Mouse (Mus musculus) embryonic facial prominence, embryonic 14.5 days (tissue): ENCODE results near the gene Pdzd2. TPM values are rescaled to one million over a fixed set of nuclear protein-coding genes. Genes with fewer than 3 reads are reported as not detected.

Source experiments
- ATAC-seq: fragments of 200-750 bp; cut with Nextera tagmentation; 2 replicates; pipeline ENCODE4 v1.8.0; 2017; ENCODE audit warnings: low read depth, moderate number of reproducible peaks, moderate TSS enrichment
- DNase-seq: peaks from one replicate; pipeline ENCODE4 v3.0.0-alpha.2; 2015; ENCODE audit warnings: low spot score
- H3K27ac ChIP-seq: fragments of 300-500 bp; sonication (generic); replicated peaks from 2 replicates; pipeline ENCODE4 v1.5.1; 2014; ENCODE audit warnings: low read depth, mild to moderate bottlenecking, low read length, moderate library complexity
- H3K27me3 ChIP-seq: fragments of 300-500 bp; sonication (generic); replicated peaks from 2 replicates; pipeline ENCODE4 v1.6.1; 2014; ENCODE audit warnings: low read length; ENCODE audit not compliant: control insufficient read depth, insufficient read depth
- H3K36me3 ChIP-seq: fragments of 300-500 bp; sonication (generic); 2 replicates; pipeline ENCODE4 v1.6.1; 2014; ENCODE audit warnings: low read length, mixed read lengths; ENCODE audit not compliant: control insufficient read depth, insufficient read depth
- H3K4me1 ChIP-seq: fragments of 300-500 bp; sonication (generic); 2 replicates; pipeline ENCODE4 v1.6.1; 2014; ENCODE audit warnings: antibody characterized with exemption, low read length; ENCODE audit not compliant: control insufficient read depth, insufficient read depth
- H3K4me2 ChIP-seq: fragments of 300-500 bp; sonication (generic); 2 replicates; pipeline ENCODE4 v1.6.1; 2014; ENCODE audit warnings: low read depth, mild to moderate bottlenecking, low read length, moderate library complexity, mixed read lengths
- H3K4me3 ChIP-seq: fragments of 300-500 bp; sonication (generic); 2 replicates; pipeline ENCODE4 v1.5.1; 2014; ENCODE audit warnings: low read depth, mild to moderate bottlenecking, low read length
- H3K9ac ChIP-seq: fragments of 300-500 bp; sonication (generic); 2 replicates; pipeline ENCODE4 v1.6.1; 2014; ENCODE audit warnings: low read depth, mild to moderate bottlenecking, low read length, moderate library complexity, mixed read lengths
- H3K9me3 ChIP-seq: fragments of 300-500 bp; sonication (generic); 2 replicates; pipeline ENCODE4 v1.6.1; 2016; ENCODE audit warnings: low read length; ENCODE audit not compliant: control insufficient read depth
- WGBS: fragments of 180-500 bp; shearing (Covaris S2); extraction: QIAGEN DNeasy Blood & Tissue Kit; methylation state at CpG from one replicate; pipeline ENCODE4 v1.1.7; 2014; 5-methylcytosine and 5-hydroxymethylcytosine counted together
- polyA plus RNA-seq: library from polyadenylated mRNA; unstranded; fragments of >200 nt; fragmentation: Nextera tagmentation; extraction: Ambion mirVana; gene quantifications from 2 replicates; pipeline ENCODE4 v1.2.1, GENCODE M21; 2014

The Pdzd2 gene
- polyA plus RNA-seq, 1 experiment from 2014 or later = 28.0 TPM

DNA sequence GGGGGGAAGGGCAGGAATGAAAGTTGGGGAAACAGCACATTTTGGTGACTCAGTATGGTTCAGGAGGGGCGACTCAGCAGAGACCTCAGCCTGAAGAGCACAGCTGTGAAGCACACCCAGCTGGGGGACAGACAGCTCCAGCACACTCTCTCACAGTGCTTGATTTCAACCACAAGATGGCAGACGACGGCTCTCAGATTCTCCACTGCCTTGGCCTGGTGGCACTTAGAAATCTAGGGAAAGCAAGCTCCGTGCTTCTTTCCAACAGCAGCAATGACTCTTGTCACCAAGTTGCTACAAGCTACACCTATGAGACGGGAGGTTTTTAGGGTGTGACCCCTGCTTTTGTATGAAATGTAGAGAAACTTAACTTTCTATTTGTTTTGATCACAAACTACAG is 153.6 kb downstream of the Pdzd2 start:
- WGBS = 10% methylated on average over 5 of the region's 5 CpGs
- DNase-seq = peak; percentile 89
- Histone ChIP-seq H3K36me3 (no peaks in the 10 kb centered on the region), H3K4me1 (no peaks in the 10 kb centered on the region), H3K9ac (no peak overlapping the region), H3K4me2 (no peak overlapping the region), H3K27ac (no peak overlapping the region), H3K4me3 (no peak overlapping the region), H3K27me3 (no peaks in the 10 kb centered on the region), H3K9me3 (no peaks in the 10 kb centered on the region)
- ATAC-seq = peak; percentile 93

- Histone ChIP-seq H3K9me3 (no peaks in the 10 kb centered on the region), H3K36me3 (no peaks in the 10 kb centered on the region), H3K27me3 (no peaks in the 10 kb centered on the region), H3K9ac (no peak overlapping the region), H3K4me1 (no peaks in the 10 kb centered on the region), H3K27ac (no peak overlapping the region), H3K4me3 (no peak overlapping the region), H3K4me2 (no peak overlapping the region)
- WGBS = 89% methylated on average over 3 of the region's 3 CpGs
- no peak for DNase-seq
- no peak for ATAC-seq
Observed at GRCm38 (mm10) chr15:12583051-12583450, 156.7 kb downstream of the Pdzd2 start.

DNA sequence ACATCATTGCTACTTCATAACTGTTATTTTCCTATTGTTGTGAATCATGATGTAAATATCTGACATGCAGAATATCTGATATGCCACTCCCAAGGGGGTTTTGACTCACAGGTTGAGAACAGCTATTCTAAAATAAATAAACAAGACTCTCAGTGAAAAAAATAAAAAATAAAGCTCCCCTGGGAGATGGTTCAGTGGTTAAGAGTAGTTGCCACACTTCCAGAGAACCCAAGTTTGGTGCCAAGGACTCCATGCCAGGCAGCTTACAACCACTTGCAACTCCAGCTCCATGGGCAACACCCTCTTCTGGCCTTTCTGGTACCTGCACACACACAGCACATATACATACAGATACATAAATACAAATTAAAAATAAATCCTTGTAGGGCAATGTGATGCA is 157.3 kb downstream of the Pdzd2 start:
- no peaks in the 10 kb centered on the region for H3K36me3 ChIP-seq
- no peak overlapping the region for H3K27ac ChIP-seq
- no peak overlapping the region for H3K9ac ChIP-seq
- no peak overlapping the region for H3K4me2 ChIP-seq
- no peaks in the 10 kb centered on the region for H3K27me3 ChIP-seq
- no peak overlapping the region for H3K4me3 ChIP-seq
- ATAC-seq (no peak), DNase-seq (no peak)
- H3K4me1 ChIP-seq = peaks cover 1% of the 10 kb centered on the region
- no peaks in the 10 kb centered on the region for H3K9me3 ChIP-seq

DNA sequence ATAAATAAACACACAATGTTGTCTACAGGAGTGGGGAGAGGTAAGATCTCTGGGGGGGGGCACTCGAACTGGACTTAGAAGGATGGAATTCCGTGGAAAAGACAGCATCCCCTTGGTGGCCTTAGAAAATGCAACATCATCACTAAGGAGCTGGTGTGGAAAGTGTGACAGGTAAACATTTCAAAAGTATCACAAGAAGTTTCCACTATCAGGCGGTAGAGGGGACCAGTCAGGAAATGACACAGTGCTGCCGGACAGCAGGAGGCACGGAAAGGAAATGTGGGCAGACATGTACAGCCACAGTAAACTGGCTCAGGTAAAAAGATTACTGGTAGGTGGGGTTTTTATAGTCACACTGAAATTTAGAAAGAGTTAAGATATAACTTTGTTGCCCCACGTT is 160.5 kb downstream of the Pdzd2 start:
- DNase-seq (no peak), ATAC-seq (no peak)
- no peaks in the 10 kb centered on the region for H3K36me3 ChIP-seq
- H3K9ac ChIP-seq = no peak overlapping the region
- WGBS = 77% methylated on average over 6 of the region's 6 CpGs
- H3K9me3 ChIP-seq = no peaks in the 10 kb centered on the region
- H3K4me2 ChIP-seq = no peak overlapping the region
- peaks cover 4% of the 10 kb centered on the region for H3K4me1 ChIP-seq
- H3K27me3 ChIP-seq = no peaks in the 10 kb centered on the region
- no peak overlapping the region for H3K4me3 ChIP-seq
- no peak overlapping the region for H3K27ac ChIP-seq

GRCm38 (mm10) chr15:12578276-12578675 is 161.4 kb downstream of the Pdzd2 start:
- Histone ChIP-seq H3K4me2 (no peak overlapping the region), H3K36me3 (no peaks in the 10 kb centered on the region), H3K4me3 (no peak overlapping the region), H3K9ac (no peak overlapping the region), H3K4me1 (peaks cover 4% of the 10 kb centered on the region), H3K9me3 (no peaks in the 10 kb centered on the region), H3K27ac (no peak overlapping the region), H3K27me3 (no peaks in the 10 kb centered on the region)
- DNase-seq (peak; percentile 64), ATAC-seq (no peak; the same call in 1 of the 2 replicates)
- WGBS = 39% methylated on average over 5 of the region's 5 CpGs

GRCm38 (mm10) chr15:12577715-12578114 is 162.0 kb downstream of the Pdzd2 start:
- H3K4me1 ChIP-seq = peaks cover 4% of the 10 kb centered on the region
- H3K4me2 ChIP-seq = no peak overlapping the region
- no peaks in the 10 kb centered on the region for H3K36me3 ChIP-seq
- no peaks in the 10 kb centered on the region for H3K27me3 ChIP-seq
- 62% methylated on average over 6 of the region's 6 CpGs for WGBS
- DNase-seq = no peak
- no peak overlapping the region for H3K27ac ChIP-seq
- peak overlapping the region; percentile 25; the same call in 1 of the 2 replicates for H3K9ac ChIP-seq
- H3K9me3 ChIP-seq = no peaks in the 10 kb centered on the region
- ATAC-seq = no peak
- no peak overlapping the region for H3K4me3 ChIP-seq

GRCm38 (mm10) chr15:12577054-12577696 is 162.5 kb downstream of the Pdzd2 start:
- no peak overlapping the region for H3K4me3 ChIP-seq
- no peaks in the 10 kb centered on the region for H3K27me3 ChIP-seq
- DNase-seq = peak; percentile 78
- no peaks in the 10 kb centered on the region for H3K36me3 ChIP-seq
- no peak overlapping the region for H3K27ac ChIP-seq
- no peaks in the 10 kb centered on the region for H3K9me3 ChIP-seq
- peak overlapping the region; percentile 25; the same call in 1 of the 2 replicates for H3K9ac ChIP-seq
- peak overlapping the region; percentile 30; the same call in 1 of the 2 replicates for H3K4me2 ChIP-seq
- ATAC-seq = peak; percentile 53; the same call in 1 of the 2 replicates
- H3K4me1 ChIP-seq = peaks cover 4% of the 10 kb centered on the region
- WGBS = 13% methylated on average over 11 of the region's 11 CpGs

DNA sequence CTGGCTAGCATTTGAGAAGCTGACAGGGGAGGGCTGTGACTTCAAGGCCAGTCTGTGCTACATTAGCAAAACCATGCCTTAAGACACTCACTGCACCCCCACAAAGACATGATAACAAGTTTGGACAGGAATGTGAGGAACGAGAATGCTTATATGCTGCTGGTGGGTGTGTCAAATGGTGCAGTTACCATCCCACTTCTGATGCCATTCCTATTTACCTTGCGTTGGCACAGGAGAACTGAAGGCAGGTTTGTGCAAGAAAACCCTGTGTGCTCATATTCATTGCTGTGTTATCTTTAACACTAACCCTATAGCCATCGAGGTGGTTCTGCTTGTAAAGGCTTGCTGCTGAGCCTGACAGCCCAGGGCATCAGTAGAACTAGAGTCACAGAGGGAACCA is 166.1 kb downstream of the Pdzd2 start:
- Histone ChIP-seq H3K36me3 (no peaks in the 10 kb centered on the region), H3K27me3 (no peaks in the 10 kb centered on the region), H3K4me1 (peaks cover 4% of the 10 kb centered on the region), H3K9ac (no peak overlapping the region), H3K4me2 (no peak overlapping the region), H3K9me3 (no peaks in the 10 kb centered on the region), H3K4me3 (no peak overlapping the region), H3K27ac (no peak overlapping the region)
- DNase-seq = peak; percentile 60
- ATAC-seq = peak; percentile 48; the same call in 1 of the 2 replicates
- 73% methylated on average over 3 of the region's 3 CpGs for WGBS

GRCm38 (mm10) chr15:12571168-12571567 is 168.6 kb downstream of the Pdzd2 start:
- Histone ChIP-seq H3K4me1 (no peaks in the 10 kb centered on the region), H3K4me2 (no peak overlapping the region), H3K27ac (no peak overlapping the region), H3K36me3 (no peaks in the 10 kb centered on the region), H3K4me3 (no peak overlapping the region), H3K27me3 (no peaks in the 10 kb centered on the region), H3K9me3 (no peaks in the 10 kb centered on the region), H3K9ac (no peak overlapping the region)
- WGBS = 70% methylated on average over 4 of the region's 4 CpGs
- ATAC-seq (no peak), DNase-seq (no peak)
